Mouse (Mus musculus): ENCODE results near the gene Umodl1. TPM values are rescaled to one million over a fixed set of nuclear protein-coding genes. Genes with fewer than 3 reads are reported as not detected.

Gene Umodl1
- total and polyA plus RNA-seq, 3 experiments, result not detected

GRCm38 (mm10) chr17:31058745-31059085 lies 104.3 kb downstream of the Umodl1 start:
- Histone ChIP-seq H3K4me1 (ENCODE audit: control insufficient read depth in 1 of 2, insufficient read depth in 2 of 2, low read length in 2 of 2) (peaks cover 15 to 33% of the 10 kb centered on the region in 2 experiments), H3K79me2 (ENCODE audit: control insufficient read depth, insufficient read depth, low read length, poor library complexity) (peaks cover 2% of the 10 kb centered on the region; the same call in 1 of the 2 replicates), H3K27ac (ENCODE audit: control insufficient read depth, low read depth, low read length) (peak overlapping the region; percentile 99), H3K9me3 (replicated peaks; ENCODE audit: insufficient read depth, low read length) (no peaks in the 10 kb centered on the region), H3K27me3 (ENCODE audit: control insufficient read depth in 1 of 2, insufficient read depth in 2 of 2, low read length in 2 of 2) (no peaks in the 10 kb centered on the region), H3K4me3 (ENCODE audit: control insufficient read depth in 1 of 2, insufficient read depth in 1 of 2, low read depth in 2 of 2, low read length in 2 of 2) (peak overlapping the region; percentile 58 to 75), H3K9ac (ENCODE audit: control insufficient read depth, low read depth, low read length, poor library complexity, severe bottlenecking) (peak overlapping the region; percentile 75), H3K36me3 (ENCODE audit: control insufficient read depth in 1 of 2, insufficient read depth in 2 of 2, low read length in 2 of 2) (peaks cover 0 to 21% of the 10 kb centered on the region in 2 experiments; a peak in 2 of 4 replicates)
- peak; percentile 92 for DNase-seq (ENCODE audit: low read depth, low spot score)
- TF ChIP-seq KAT2A (conservative IDR thresholded peaks at IDR 0.05; ENCODE audit: low read depth, low read length) (no peak), POLR2A (IDR thresholded peaks at IDR 0.05; ENCODE audit: control insufficient read depth in 1 of 2, insufficient read depth in 1 of 2, low read depth in 1 of 2, low read length in 2 of 2, poor library complexity in 1 of 2) (peak in 1 of 2 experiments; percentile 42; a peak in 1 of 4 replicates), NRF1 (IDR thresholded peaks at IDR 0.05; ENCODE audit: insufficient read depth, low read depth, low read length, poor library complexity, severe bottlenecking) (peak; percentile 89), MYC (IDR thresholded peaks at IDR 0.05; ENCODE audit: low read depth, low read length) (0 out of 2 replicates have a peak, but pooled peaks have one; percentile 62), ZNF384 (IDR thresholded peaks at IDR 0.05; ENCODE audit: low read depth, low read length) (peak; percentile 99), UBTF (IDR thresholded peaks at IDR 0.05; ENCODE audit: borderline replicate concordance, insufficient read depth, low read depth, low read length) (no peak), NELFE (IDR thresholded peaks at IDR 0.05; ENCODE audit: low read depth, low read length) (peak; percentile 48), RCOR1 (IDR thresholded peaks at IDR 0.05; ENCODE audit: low read depth, low read length) (0 out of 2 replicates have a peak, but pooled peaks have one; percentile 27), USF1 (IDR thresholded peaks at IDR 0.05; ENCODE audit: low read depth, low read length) (no peak), MXI1 (IDR thresholded peaks at IDR 0.05; ENCODE audit: low read depth, low read length) (peak; percentile 55; the same call in 1 of the 2 replicates), ETS1 (IDR thresholded peaks at IDR 0.05; ENCODE audit: low read depth, low read length) (peak; percentile 19; the same call in 1 of the 2 replicates), SMC3 (IDR thresholded peaks at IDR 0.05; ENCODE audit: low read depth, low read length) (no peak), TBP (IDR thresholded peaks at IDR 0.05; ENCODE audit: low read depth, low read length) (0 out of 2 replicates have a peak, but pooled peaks have one; percentile 27), SIN3A (IDR thresholded peaks at IDR 0.05; ENCODE audit: low read length) (peak; percentile 43; the same call in 1 of the 2 replicates), ZMIZ1 (IDR thresholded peaks at IDR 0.05; ENCODE audit: low read depth, low read length) (0 out of 2 replicates have a peak, but pooled peaks have one; percentile 25), ZKSCAN1 (IDR thresholded peaks at IDR 0.05; ENCODE audit: low read depth, low read length) (no peak), ZC3H11A (IDR thresholded peaks at IDR 0.05; ENCODE audit: low read depth, low read length) (no peak)

GRCm38 (mm10) chr17:31060196-31060587 lies 105.8 kb downstream of the Umodl1 start:
- Histone ChIP-seq H3K36me3 (ENCODE audit: control insufficient read depth in 1 of 2, insufficient read depth in 2 of 2, low read length in 2 of 2) (peaks cover 0 to 21% of the 10 kb centered on the region in 2 experiments; a peak in 2 of 4 replicates), H3K79me2 (ENCODE audit: control insufficient read depth, insufficient read depth, low read length, poor library complexity) (peaks cover 2% of the 10 kb centered on the region; the same call in 1 of the 2 replicates), H3K9me3 (replicated peaks; ENCODE audit: insufficient read depth, low read length) (no peaks in the 10 kb centered on the region), H3K27me3 (ENCODE audit: control insufficient read depth in 1 of 2, insufficient read depth in 2 of 2, low read length in 2 of 2) (no peaks in the 10 kb centered on the region), H3K27ac (ENCODE audit: control insufficient read depth, low read depth, low read length) (peak overlapping the region; percentile 99), H3K4me1 (ENCODE audit: control insufficient read depth in 1 of 2, insufficient read depth in 2 of 2, low read length in 2 of 2) (peaks cover 15 to 33% of the 10 kb centered on the region in 2 experiments), H3K4me3 (ENCODE audit: control insufficient read depth in 1 of 2, insufficient read depth in 1 of 2, low read depth in 2 of 2, low read length in 2 of 2) (peak overlapping the region; percentile 44 to 52), H3K9ac (ENCODE audit: control insufficient read depth, low read depth, low read length, poor library complexity, severe bottlenecking) (peak overlapping the region; percentile 75)
- TF ChIP-seq GATA1 (IDR thresholded peaks at IDR 0.05; ENCODE audit: low read depth, low read length) (no peak), ZMIZ1 (IDR thresholded peaks at IDR 0.05; ENCODE audit: low read depth, low read length) (no peak), HCFC1 (IDR thresholded peaks at IDR 0.05; ENCODE audit: low read depth, low read length) (no peak), TBP (IDR thresholded peaks at IDR 0.05; ENCODE audit: low read depth, low read length) (no peak), POLR2AphosphoS5 (IDR thresholded peaks at IDR 0.05; ENCODE audit: borderline replicate concordance, low read depth, low read length) (no peak), ZKSCAN1 (IDR thresholded peaks at IDR 0.05; ENCODE audit: low read depth, low read length) (no peak), RAD21 (IDR thresholded peaks at IDR 0.05; ENCODE audit: low read depth, low read length) (no peak), JUND (IDR thresholded peaks at IDR 0.05; ENCODE audit: low read depth, low read length) (no peak), POLR2A (IDR thresholded peaks at IDR 0.05; ENCODE audit: control insufficient read depth in 1 of 2, insufficient read depth in 1 of 2, low read depth in 1 of 2, low read length in 2 of 2, poor library complexity in 1 of 2) (no peak), ZNF384 (IDR thresholded peaks at IDR 0.05; ENCODE audit: low read depth, low read length) (no peak), NELFE (IDR thresholded peaks at IDR 0.05; ENCODE audit: low read depth, low read length) (no peak)
- DNase-seq (ENCODE audit: low read depth, low spot score), result no peak

All from MEL (cell line).